Mouse (Mus musculus) spleen, adult 2 months (tissue): ENCODE data around the gene Igsf21.

Experiments used
- CTCF ChIP-seq: fragments of 200-500 bp; IDR thresholded peaks from 2 replicates; pipeline ENCODE4 v1.5.1; 2011; ENCODE audit warnings: mild to moderate bottlenecking, inconsistent platforms; ENCODE audit not compliant: insufficient read depth, insufficient read length, insufficient replicate concordance; ENCODE audit errors: extremely low read depth
- POLR2A ChIP-seq: fragments of 200-500 bp; IDR thresholded peaks from 2 replicates; pipeline ENCODE4 v1.6.1; 2011; ENCODE audit warnings: low read depth, low read length, inconsistent platforms

- TF ChIP-seq CTCF (no peak), POLR2A (no peak)
These were observed 207.8 kb downstream of the Igsf21 start for GRCm38 (mm10) chr4:140038586-140039411.
